Mouse (Mus musculus) lung, adult 2 months (tissue): ENCODE data around the gene Chid1.

Experiments used
- CTCF ChIP-seq: fragments of 200-500 bp; IDR thresholded peaks from 2 replicates; pipeline ENCODE4 v1.5.1; 2011; ENCODE audit warnings: mild to moderate bottlenecking, low read length, control low read depth; ENCODE audit not compliant: insufficient read depth
- POLR2A ChIP-seq: fragments of 200-500 bp; IDR thresholded peaks from 2 replicates; pipeline ENCODE4 v1.6.1; 2011; ENCODE audit warnings: low read depth, mild to moderate bottlenecking, control low read depth, low read length, borderline replicate concordance; ENCODE audit errors: extremely low read depth

GRCm38 (mm10) chr7:141477578-141478269 is 61.9 kb downstream of the Chid1 start:
- no peak for TF ChIP-seq CTCF
- TF ChIP-seq POLR2A: no peak
